Mouse (Mus musculus) bone marrow macrophage, adult 2 months (primary cell): ENCODE data around the gene Fkbp5. TPM values are rescaled to one million over a fixed set of nuclear protein-coding genes. Genes with fewer than 3 reads are reported as not detected.

ENCODE experiments used
- H3K27ac ChIP-seq: 2 replicates; pipeline ENCODE4 v1.5.1; 2012; ENCODE audit warnings: low read depth, low read length; ENCODE audit not compliant: insufficient read depth
- H3K4me1 ChIP-seq: 2 replicates; pipeline ENCODE4 v1.6.1; 2012; ENCODE audit warnings: low read length; ENCODE audit not compliant: control insufficient read depth, insufficient read depth
- H3K4me3 ChIP-seq: 2 replicates; pipeline ENCODE4 v1.5.1; 2012; ENCODE audit warnings: mild to moderate bottlenecking, low read length, moderate library complexity; ENCODE audit not compliant: insufficient read depth
- CTCF ChIP-seq: IDR thresholded peaks from 2 replicates; pipeline ENCODE4 v1.5.1; 2012; ENCODE audit warnings: low read depth, mild to moderate bottlenecking, low read length, moderate library complexity
- POLR2A ChIP-seq: IDR thresholded peaks from 2 replicates; pipeline ENCODE4 v1.6.1; 2012; ENCODE audit warnings: mild to moderate bottlenecking, low read depth, low read length, borderline replicate concordance
- polyA plus RNA-seq: library from polyadenylated mRNA; stranded (reverse); fragments of >200 nt; gene quantifications from 2 replicates; pipeline ENCODE4 v1.2.4, GENCODE M21; 2012; ENCODE audit not compliant: missing spikeins, insufficient read depth, insufficient read length

Gene Fkbp5
- polyA plus RNA-seq, 1 experiment, result 4.4 TPM

GRCm38 (mm10) chr17:28447789-28448188 is 69.5 kb downstream of the Fkbp5 start:
- H3K4me3 ChIP-seq, result no peak overlapping the region
- no peak overlapping the region for H3K27ac ChIP-seq
- TF ChIP-seq POLR2A, result no peak
- no peak for TF ChIP-seq CTCF
- no peaks in the 10 kb centered on the region for H3K4me1 ChIP-seq

GRCm38 (mm10) chr17:28446820-28447168 is 70.5 kb downstream of the Fkbp5 start:
- Histone ChIP-seq H3K27ac (no peak overlapping the region), H3K4me3 (no peak overlapping the region), H3K4me1 (no peaks in the 10 kb centered on the region)
- TF ChIP-seq CTCF (no peak), POLR2A (no peak)

- Histone ChIP-seq H3K4me1 (no peaks in the 10 kb centered on the region), H3K4me3 (no peak overlapping the region), H3K27ac (no peak overlapping the region)
- TF ChIP-seq POLR2A (no peak), CTCF (no peak)
These were observed 71.2 kb downstream of the Fkbp5 start for GRCm38 (mm10) chr17:28445886-28446819.

- Histone ChIP-seq H3K4me1 (no peaks in the 10 kb centered on the region), H3K4me3 (no peak overlapping the region), H3K27ac (no peak overlapping the region)
- TF ChIP-seq POLR2A, result no peak
These were observed 74.7 kb downstream of the Fkbp5 start for GRCm38 (mm10) chr17:28442661-28443060.

GRCm38 (mm10) chr17:28438342-28439115 is 78.8 kb downstream of the Fkbp5 start:
- no peak for TF ChIP-seq POLR2A
- no peak for TF ChIP-seq CTCF
- H3K4me1 ChIP-seq, result peaks cover 8% of the 10 kb centered on the region
- H3K27ac ChIP-seq, result no peak overlapping the region
- H3K4me3 ChIP-seq, result no peak overlapping the region

- TF ChIP-seq CTCF (no peak), POLR2A (no peak)
- no peak overlapping the region for H3K4me3 ChIP-seq
- peaks cover 10% of the 10 kb centered on the region for H3K4me1 ChIP-seq
- no peak overlapping the region for H3K27ac ChIP-seq
These were observed 79.4 kb downstream of the Fkbp5 start for GRCm38 (mm10) chr17:28437938-28438337.

- H3K27ac ChIP-seq, result no peak overlapping the region
- no peak overlapping the region for H3K4me3 ChIP-seq
- TF ChIP-seq CTCF, result no peak
- no peak for TF ChIP-seq POLR2A
- H3K4me1 ChIP-seq, result peaks cover 21% of the 10 kb centered on the region
These were observed 82.3 kb downstream of the Fkbp5 start for GRCm38 (mm10) chr17:28434921-28435485.

- peaks cover 36% of the 10 kb centered on the region for H3K4me1 ChIP-seq
- TF ChIP-seq POLR2A, result no peak
- no peak for TF ChIP-seq CTCF
- no peak overlapping the region for H3K27ac ChIP-seq
- H3K4me3 ChIP-seq, result no peak overlapping the region
These were observed 84.3 kb downstream of the Fkbp5 start for GRCm38 (mm10) chr17:28433029-28433428.

GRCm38 (mm10) chr17:28431931-28432335 is 85.4 kb downstream of the Fkbp5 start:
- Histone ChIP-seq H3K27ac (peak overlapping the region; percentile 32; the same call in 1 of the 2 replicates), H3K4me3 (no peak overlapping the region), H3K4me1 (peaks cover 40% of the 10 kb centered on the region)
- no peak for TF ChIP-seq CTCF
- no peak for TF ChIP-seq POLR2A

GRCm38 (mm10) chr17:28431038-28431437 is 86.3 kb downstream of the Fkbp5 start:
- Histone ChIP-seq H3K4me1 (peaks cover 40% of the 10 kb centered on the region), H3K4me3 (no peak overlapping the region), H3K27ac (no peak overlapping the region)
- TF ChIP-seq POLR2A, result no peak
- TF ChIP-seq CTCF, result no peak
